Mouse (Mus musculus) liver, embryonic 11.5 days (tissue): ENCODE results near the gene Gm27027. TPM values are rescaled to one million over a fixed set of nuclear protein-coding genes. Genes with fewer than 3 reads are reported as not detected.

Experiments
- ATAC-seq: fragments of 200-750 bp; cut with Nextera tagmentation; replicated peaks from 2 replicates; pipeline ENCODE4 v1.8.0; 2017; ENCODE audit warnings: moderate number of reproducible peaks, mild to moderate bottlenecking, moderate TSS enrichment, moderate library complexity; ENCODE audit not compliant: low FRiP score
- DNase-seq: peaks from one replicate; pipeline ENCODE4 v3.0.0-alpha.2; 2017; ENCODE audit warnings: low spot score
- H3K27ac ChIP-seq: fragments of 300-500 bp; sonication (generic); 2 replicates; pipeline ENCODE4 v1.5.1; 2014; ENCODE audit warnings: mild to moderate bottlenecking, low read depth, low read length, control low read depth
- H3K27me3 ChIP-seq: fragments of 300-500 bp; sonication (generic); replicated peaks from 2 replicates; pipeline ENCODE4 v1.6.1; 2014; ENCODE audit warnings: low read length, mixed read lengths; ENCODE audit not compliant: control insufficient read depth, insufficient read depth
- H3K36me3 ChIP-seq: fragments of 300-500 bp; sonication (generic); 2 replicates; pipeline ENCODE4 v1.6.1; 2014; ENCODE audit warnings: mild to moderate bottlenecking, low read length, moderate library complexity, mixed read lengths; ENCODE audit not compliant: control insufficient read depth, insufficient read depth
- H3K4me1 ChIP-seq: fragments of 300-500 bp; sonication (generic); replicated peaks from 2 replicates; pipeline ENCODE4 v1.6.1; 2014; ENCODE audit warnings: low read length, mixed read lengths; ENCODE audit not compliant: control insufficient read depth, insufficient read depth
- H3K4me2 ChIP-seq: fragments of 300-500 bp; sonication (generic); 2 replicates; pipeline ENCODE4 v1.6.1; 2014; ENCODE audit warnings: mild to moderate bottlenecking, control low read depth, moderate library complexity
- H3K4me3 ChIP-seq: fragments of 300-500 bp; sonication (generic); 2 replicates; pipeline ENCODE4 v1.5.1; 2014; ENCODE audit warnings: low read depth, low read length, control low read depth
- H3K9ac ChIP-seq: fragments of 300-500 bp; sonication (generic); 2 replicates; pipeline ENCODE4 v1.6.1; 2014; ENCODE audit warnings: low read depth, low read length, control low read depth
- H3K9me3 ChIP-seq: fragments of 300-500 bp; sonication (generic); 2 replicates; pipeline ENCODE4 v1.6.1; 2016; ENCODE audit warnings: low read length, inconsistent platforms, mixed read lengths; ENCODE audit not compliant: control insufficient read depth
- WGBS: fragments of 180-500 bp; shearing (Covaris S2); extraction: QIAGEN DNeasy Blood & Tissue Kit; methylation state at CpG from one replicate; pipeline ENCODE4 v1.1.7; 2014; 5-methylcytosine and 5-hydroxymethylcytosine counted together
- polyA plus RNA-seq: library from polyadenylated mRNA; unstranded; fragments of >200 nt; fragmentation: Nextera tagmentation; extraction: Ambion mirVana; gene quantifications from 2 replicates; pipeline ENCODE4 v1.2.1, GENCODE M21; 2014

The Gm27027 gene
- polyA plus RNA-seq, 1 experiment from 2014 or later: not detected

DNA sequence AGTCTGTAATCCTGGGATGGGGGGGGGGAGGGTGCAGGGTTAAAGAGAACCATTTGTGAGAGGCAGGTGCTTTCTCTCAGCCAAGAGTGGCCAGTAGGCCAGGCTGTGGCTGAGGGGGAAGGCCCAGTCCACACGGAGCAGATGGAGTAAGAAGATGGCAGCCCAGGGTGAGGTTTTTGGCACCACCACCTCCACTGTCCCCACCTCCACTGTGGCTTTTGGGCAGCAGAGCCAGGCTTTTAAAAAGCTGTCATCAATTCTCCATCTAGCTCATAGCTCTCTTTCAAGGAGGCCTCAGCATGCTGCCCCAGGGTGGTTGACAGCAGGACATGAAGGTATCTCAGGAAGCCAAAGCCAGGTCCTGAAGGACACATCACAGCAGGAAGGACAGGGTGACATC lies 32.4 kb downstream of the Gm27027 start:
- Histone ChIP-seq H3K9ac (no peak overlapping the region), H3K4me2 (no peak overlapping the region), H3K4me3 (no peak overlapping the region), H3K36me3 (no peaks in the 10 kb centered on the region), H3K27me3 (peaks cover 4% of the 10 kb centered on the region), H3K27ac (no peak overlapping the region), H3K9me3 (no peaks in the 10 kb centered on the region), H3K4me1 (no peaks in the 10 kb centered on the region)
- no peak for ATAC-seq
- WGBS: 82% methylated on average over 1 of the region's 1 CpGs
- no peak for DNase-seq

- Histone ChIP-seq H3K36me3 (no peaks in the 10 kb centered on the region), H3K27ac (no peak overlapping the region; the same call in 1 of the 2 replicates), H3K27me3 (peaks cover 24% of the 10 kb centered on the region), H3K9ac (no peak overlapping the region), H3K4me2 (no peak overlapping the region), H3K4me1 (no peaks in the 10 kb centered on the region), H3K9me3 (no peaks in the 10 kb centered on the region), H3K4me3 (no peak overlapping the region)
- no peak for ATAC-seq
- 58% methylated on average over 8 of the region's 8 CpGs for WGBS
- no peak for DNase-seq
Measured at GRCm38 (mm10) chr2:93961716-93962115, 34.4 kb downstream of the Gm27027 start.

DNA sequence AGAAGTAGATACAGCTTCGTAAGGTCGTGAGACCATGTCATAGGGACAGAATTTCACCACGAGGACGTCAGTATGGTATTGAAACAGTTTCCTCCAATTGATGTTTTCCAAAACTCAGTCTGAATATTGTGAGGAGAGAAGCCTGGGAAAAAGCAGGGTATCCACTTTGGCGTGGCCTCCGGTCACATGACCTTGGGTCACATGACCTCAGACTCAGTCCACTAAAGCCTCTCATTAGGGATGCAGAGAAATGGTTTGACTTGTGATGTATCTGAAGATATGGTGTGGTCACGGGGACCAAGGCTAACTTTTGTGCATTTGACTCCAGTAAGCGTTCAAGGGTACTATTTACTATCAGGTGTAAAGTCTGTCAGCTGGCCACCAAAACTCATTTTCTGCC lies 36.8 kb downstream of the Gm27027 start:
- Histone ChIP-seq H3K27ac (no peak overlapping the region), H3K9ac (no peak overlapping the region), H3K9me3 (no peaks in the 10 kb centered on the region), H3K4me3 (no peak overlapping the region), H3K27me3 (peaks cover 47% of the 10 kb centered on the region), H3K4me2 (no peak overlapping the region), H3K36me3 (no peaks in the 10 kb centered on the region), H3K4me1 (peaks cover 4% of the 10 kb centered on the region; the same call in 1 of the 2 replicates)
- WGBS: 66% methylated on average over 8 of the region's 8 CpGs
- ATAC-seq (no peak), DNase-seq (no peak)

DNA sequence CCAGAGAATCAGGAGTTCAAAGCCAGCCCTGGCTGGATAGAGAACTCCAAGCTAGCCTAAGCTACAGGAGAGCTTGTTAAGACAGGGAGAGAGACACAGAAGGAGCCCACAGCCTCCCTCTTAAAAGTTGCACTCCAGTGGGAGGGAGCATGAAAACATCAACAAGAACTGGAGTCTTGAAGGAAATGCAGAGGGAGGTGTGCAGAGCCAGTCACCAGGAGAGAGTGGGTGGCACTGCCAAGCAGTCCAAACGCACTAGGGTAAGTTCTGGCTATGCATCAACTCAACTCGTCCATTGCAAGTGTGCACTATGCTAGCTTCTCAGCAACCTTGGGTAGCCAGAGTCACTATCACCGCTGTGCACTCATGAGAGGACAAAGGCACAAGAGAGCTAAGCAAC lies 37.9 kb downstream of the Gm27027 start:
- no peak overlapping the region for H3K9ac ChIP-seq
- DNase-seq (no peak), ATAC-seq (no peak)
- H3K4me3 ChIP-seq: no peak overlapping the region
- peaks cover 54% of the 10 kb centered on the region for H3K27me3 ChIP-seq
- no peaks in the 10 kb centered on the region for H3K36me3 ChIP-seq
- WGBS: 72% methylated on average over 3 of the region's 3 CpGs
- H3K9me3 ChIP-seq: no peaks in the 10 kb centered on the region
- peaks cover 4% of the 10 kb centered on the region; the same call in 1 of the 2 replicates for H3K4me1 ChIP-seq
- H3K27ac ChIP-seq: no peak overlapping the region
- no peak overlapping the region for H3K4me2 ChIP-seq

DNA sequence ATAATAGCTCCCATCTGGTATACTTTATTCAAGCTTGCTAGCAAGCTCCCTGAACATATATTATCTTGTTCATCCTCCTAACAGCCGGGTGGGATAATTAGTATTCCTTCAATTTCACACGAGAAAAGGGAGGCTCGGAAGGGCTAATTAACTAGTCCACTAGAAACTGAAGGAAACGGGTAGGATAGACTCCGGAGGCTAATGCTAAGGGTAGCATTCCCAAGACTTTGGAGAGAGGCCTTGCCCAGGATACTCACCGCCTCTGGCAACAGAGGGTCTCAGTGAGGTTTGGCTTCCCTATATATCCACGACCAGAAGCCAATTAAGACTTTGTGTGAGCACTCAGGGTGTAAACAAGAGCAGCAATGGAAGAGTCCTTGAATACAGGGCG lies 38.4 kb downstream of the Gm27027 start:
- Histone ChIP-seq H3K36me3 (no peaks in the 10 kb centered on the region), H3K27me3 (peaks cover 54% of the 10 kb centered on the region), H3K4me2 (no peak overlapping the region), H3K4me1 (peaks cover 4% of the 10 kb centered on the region; the same call in 1 of the 2 replicates), H3K9ac (no peak overlapping the region), H3K9me3 (no peaks in the 10 kb centered on the region), H3K4me3 (no peak overlapping the region), H3K27ac (no peak overlapping the region)
- ATAC-seq (no peak), DNase-seq (no peak)
- WGBS: 59% methylated on average over 8 of the region's 8 CpGs

DNA sequence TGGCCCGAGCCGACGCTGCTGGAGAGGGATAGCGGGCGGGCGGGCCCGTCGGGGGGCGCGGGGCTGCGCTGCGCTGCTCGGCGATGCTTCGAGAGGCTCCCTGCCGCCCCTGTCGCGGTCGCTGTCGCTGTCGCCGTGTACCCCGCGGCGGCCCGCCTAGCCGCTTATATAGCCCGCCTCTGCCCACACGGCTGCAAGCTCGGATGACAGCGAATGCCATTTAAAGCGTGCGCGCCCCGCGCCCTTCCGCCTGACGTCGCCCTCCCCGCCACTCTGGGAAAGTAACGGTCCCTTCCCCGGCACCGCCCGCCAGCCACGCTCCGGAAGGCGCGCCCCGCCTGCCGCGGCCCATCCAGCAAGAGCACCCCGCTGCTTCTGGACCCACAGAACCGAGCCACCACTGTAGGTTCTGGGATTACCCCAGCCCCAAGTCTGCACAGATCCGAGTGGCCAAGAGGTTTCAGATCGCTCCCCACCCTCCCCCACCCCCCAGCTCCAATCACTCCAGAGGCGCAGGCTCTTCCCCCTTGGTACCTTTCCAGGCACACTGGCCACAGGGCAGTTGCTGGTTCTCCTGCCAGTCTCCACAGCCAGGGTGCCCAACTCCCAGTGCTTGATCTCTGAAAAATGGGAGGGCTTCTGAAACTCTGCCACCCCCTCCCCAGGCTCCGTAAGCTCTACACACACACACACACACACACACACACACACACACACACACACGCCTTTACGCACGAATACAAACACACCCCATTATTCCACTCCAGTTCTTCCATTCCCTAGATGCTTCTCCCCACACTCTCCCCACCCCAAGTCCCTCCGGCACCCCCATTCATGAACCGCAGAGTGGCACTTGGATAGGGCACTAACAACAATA lies 39.0 kb downstream of the Gm27027 start, which contains the start of gene Gm13889:
Gene Gm13889 (minus strand): TSS at position 294 of the 877 bp plus-strand sequence.
- Histone ChIP-seq H3K4me3 (peak within 1 kb of the TSS; percentile 52), H3K36me3 (no peaks in the 10 kb centered on the region), H3K9me3 (no peaks in the 10 kb centered on the region), H3K4me2 (peak within 1 kb of the TSS; percentile 83), H3K27me3 (peaks cover 54% of the 10 kb centered on the region), H3K9ac (peak within 1 kb of the TSS; percentile 55; the same call in 1 of the 2 replicates), H3K4me1 (peaks cover 4% of the 10 kb centered on the region; the same call in 1 of the 2 replicates), H3K27ac (no peak within 1 kb of the TSS)
- peak; percentile 41 for DNase-seq
- no peak; the same call in 1 of the 2 replicates for ATAC-seq
- WGBS: 10% methylated on average over 38 of the region's 62 CpGs

GRCm38 (mm10) chr2:93956331-93956801 lies 39.8 kb downstream of the Gm27027 start:
- no peaks in the 10 kb centered on the region for H3K9me3 ChIP-seq
- no peaks in the 10 kb centered on the region for H3K36me3 ChIP-seq
- ATAC-seq (no peak), DNase-seq (peak; percentile 65)
- WGBS: 2% methylated on average over 44 of the region's 44 CpGs
- peaks cover 54% of the 10 kb centered on the region for H3K27me3 ChIP-seq
- peak overlapping the region; percentile 83 for H3K4me2 ChIP-seq
- peak overlapping the region; percentile 55; the same call in 1 of the 2 replicates for H3K9ac ChIP-seq
- peaks cover 4% of the 10 kb centered on the region; the same call in 1 of the 2 replicates for H3K4me1 ChIP-seq
- H3K4me3 ChIP-seq: peak overlapping the region; percentile 52
- no peak overlapping the region for H3K27ac ChIP-seq

DNA sequence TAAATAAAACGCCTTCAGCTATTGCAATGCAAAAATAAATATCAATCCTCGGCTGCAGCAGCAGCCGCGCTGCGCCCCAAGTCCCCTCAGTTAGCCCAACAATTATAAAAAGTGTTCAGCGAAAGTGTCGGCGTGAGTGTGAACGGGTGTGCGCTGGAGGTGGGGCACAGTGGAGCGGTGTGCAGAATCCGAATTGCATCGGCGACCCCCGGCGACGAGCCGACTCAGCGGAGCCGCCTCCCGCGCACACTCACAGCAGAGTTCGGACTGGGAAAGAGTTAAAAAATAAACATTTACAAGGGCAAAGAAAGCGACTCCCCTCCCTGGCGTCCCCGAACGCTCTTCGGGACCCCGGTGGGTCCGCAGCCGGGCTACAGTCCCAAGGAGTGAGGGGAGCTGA lies 40.3 kb downstream of the Gm27027 start:
- no peaks in the 10 kb centered on the region for H3K36me3 ChIP-seq
- DNase-seq (no peak), ATAC-seq (no peak)
- H3K9ac ChIP-seq: no peak overlapping the region
- H3K4me3 ChIP-seq: peak overlapping the region; percentile 52
- no peak overlapping the region for H3K27ac ChIP-seq
- peak overlapping the region; percentile 83 for H3K4me2 ChIP-seq
- peaks cover 54% of the 10 kb centered on the region for H3K27me3 ChIP-seq
- WGBS: under 1% methylated on average over 31 of the region's 31 CpGs
- H3K4me1 ChIP-seq: peaks cover 4% of the 10 kb centered on the region; the same call in 1 of the 2 replicates
- H3K9me3 ChIP-seq: no peaks in the 10 kb centered on the region
